Mouse (Mus musculus): ENCODE data around the gene Flnc.

DNA sequence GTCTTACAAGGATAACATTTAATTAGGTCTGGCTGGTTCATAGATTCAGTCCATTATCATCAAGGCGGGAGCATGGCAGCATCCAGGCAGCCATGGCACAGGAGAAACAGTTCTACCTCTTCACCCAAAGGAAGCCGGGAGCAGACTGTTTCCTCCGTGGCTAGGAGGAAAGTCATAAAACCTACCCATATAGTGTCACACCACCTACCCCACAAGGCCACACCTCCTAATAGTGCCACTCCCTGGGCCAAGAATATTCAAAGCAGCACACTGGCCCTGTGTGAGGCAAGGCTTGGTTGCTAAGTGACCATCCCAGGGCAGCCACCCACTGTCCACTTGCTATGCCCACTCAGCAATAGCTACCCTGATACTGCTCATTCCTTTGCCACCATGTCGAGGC, 38.1 kb downstream of the Flnc start, which contains the start of gene Atp6v1fnb:
- TF ChIP-seq POLR2A (IDR thresholded peaks at IDR 0.05; ENCODE audit: extremely low read depth, insufficient read depth, low read length) = no peak
- no peak for TF ChIP-seq CTCF (IDR thresholded peaks at IDR 0.05; ENCODE audit: extremely low read depth, insufficient read depth, low read length)
